Mouse (Mus musculus) intestine, embryonic 14.5 days (tissue): ENCODE results near the gene Vps11. TPM values are rescaled to one million over a fixed set of nuclear protein-coding genes. Genes with fewer than 3 reads are reported as not detected.
"Not testable (repeated sequence)": the region's sequence is repeated elsewhere in the genome, so short reads cannot be mapped to it uniquely, and the experiment has no call there.

Experiments
- ATAC-seq: fragments of 200-750 bp; cut with Nextera tagmentation; replicated peaks from 2 replicates; pipeline ENCODE4 v1.8.0; 2017; ENCODE audit warnings: low read depth, moderate number of reproducible peaks, moderate TSS enrichment, moderate library complexity; ENCODE audit not compliant: low FRiP score, low TSS enrichment
- DNase-seq: peaks from one replicate; pipeline ENCODE4 v3.0.0-alpha.2; 2018; ENCODE audit warnings: low spot score
- H3K27ac ChIP-seq: fragments of 300-500 bp; sonication (generic); 2 replicates; pipeline ENCODE4 v1.5.1; 2014; ENCODE audit warnings: low read depth, mild to moderate bottlenecking, control low read depth
- H3K27me3 ChIP-seq: fragments of 300-500 bp; sonication (generic); replicated peaks from 2 replicates; pipeline ENCODE4 v1.6.1; 2014; ENCODE audit warnings: low read length, control low read depth; ENCODE audit not compliant: control insufficient read depth, insufficient read depth
- H3K36me3 ChIP-seq: fragments of 300-500 bp; sonication (generic); 2 replicates; pipeline ENCODE4 v1.6.1; 2014; ENCODE audit warnings: low read length, control low read depth; ENCODE audit not compliant: control insufficient read depth, insufficient read depth
- H3K4me1 ChIP-seq: fragments of 300-500 bp; sonication (generic); replicated peaks from 2 replicates; pipeline ENCODE4 v1.6.1; 2014; ENCODE audit warnings: low read length, control low read depth, mixed read lengths; ENCODE audit not compliant: control insufficient read depth, insufficient read depth
- H3K4me2 ChIP-seq: fragments of 300-500 bp; sonication (generic); 2 replicates; pipeline ENCODE4 v1.6.1; 2014; ENCODE audit warnings: low read length
- H3K4me3 ChIP-seq: fragments of 300-500 bp; sonication (generic); 2 replicates; pipeline ENCODE4 v1.5.1; 2014; ENCODE audit warnings: low read depth, low read length, control low read depth, mixed read lengths
- H3K9ac ChIP-seq: fragments of 300-500 bp; sonication (generic); 2 replicates; pipeline ENCODE4 v1.6.1; 2014; ENCODE audit warnings: mild to moderate bottlenecking, low read length
- H3K9me3 ChIP-seq: fragments of 300-500 bp; sonication (generic); 2 replicates; pipeline ENCODE4 v1.6.1; 2016; ENCODE audit warnings: low read length, control low read depth; ENCODE audit not compliant: control insufficient read depth
- WGBS: fragments of 180-500 bp; shearing (Covaris S2); extraction: QIAGEN DNeasy Blood & Tissue Kit; methylation state at CpG from one replicate; pipeline ENCODE4 v1.1.7; 2014; 5-methylcytosine and 5-hydroxymethylcytosine counted together
- microRNA-seq: library from miRNA; unstranded; fragments of <30 nt; microRNA quantifications from one replicate; pipeline ENCODE4, GENCODE M21; 2016
- polyA plus RNA-seq: library from polyadenylated mRNA; unstranded; fragments of >200 nt; fragmentation: Nextera tagmentation; extraction: Ambion mirVana; gene quantifications from 2 replicates; pipeline ENCODE4 v1.2.1, GENCODE M21; 2014

The Vps11 gene
- polyA plus RNA-seq, 1 experiment from 2014 or later, result 25.3 TPM

GRCm38 (mm10) chr9:44310750-44311135 is 50.7 kb downstream of the Vps11 start:
- ATAC-seq, result no peak
- no peak overlapping the region for H3K9ac ChIP-seq
- 40% methylated on average over 10 of the region's 10 CpGs for WGBS

GRCm38 (mm10) chr9:44309756-44310155 is 51.7 kb downstream of the Vps11 start:
- no peak for ATAC-seq
- Histone ChIP-seq H3K4me1 (peaks cover 13% of the 10 kb centered on the region), H3K27me3 (no peaks in the 10 kb centered on the region), H3K4me3 (no peak overlapping the region), H3K9ac (no peak overlapping the region), H3K9me3 (no peaks in the 10 kb centered on the region), H3K4me2 (no peak overlapping the region), H3K36me3 (peaks cover 11% of the 10 kb centered on the region; the same call in 1 of the 2 replicates), H3K27ac (no peak overlapping the region)
- WGBS, result 59% methylated on average over 3 of the region's 3 CpGs
- DNase-seq, result no peak

More at GRCm38 (mm10) chr9:44310750-44311135, 50.7 kb downstream of the Vps11 start:
- H3K4me3 ChIP-seq, result no peak overlapping the region
- H3K27me3 ChIP-seq, result no peaks in the 10 kb centered on the region
- H3K4me1 ChIP-seq, result peaks cover 10% of the 10 kb centered on the region; the same call in 1 of the 2 replicates
- H3K27ac ChIP-seq, result peak overlapping the region; percentile 49; the same call in 1 of the 2 replicates
- peak overlapping the region; percentile 42 for H3K4me2 ChIP-seq
- peaks cover 21% of the 10 kb centered on the region for H3K36me3 ChIP-seq
- peak; percentile 54 for DNase-seq
- no peaks in the 10 kb centered on the region for H3K9me3 ChIP-seq

GRCm38 (mm10) chr9:44307248-44307647 is 54.2 kb downstream of the Vps11 start:
- no peak for DNase-seq
- Histone ChIP-seq H3K4me3 (no peak overlapping the region), H3K4me1 (peaks cover 15% of the 10 kb centered on the region), H3K27ac (no peak overlapping the region), H3K36me3 (0 out of 2 replicates have a peak, but pooled peaks cover 9% of the 10 kb centered on the region), H3K9me3 (no peaks in the 10 kb centered on the region), H3K4me2 (no peak overlapping the region), H3K27me3 (no peaks in the 10 kb centered on the region), H3K9ac (no peak overlapping the region)
- 75% methylated on average over 2 of the region's 2 CpGs for WGBS
- no peak for ATAC-seq

GRCm38 (mm10) chr9:44306532-44306931 is 54.9 kb downstream of the Vps11 start:
- ATAC-seq, result no peak
- Histone ChIP-seq H3K9ac (no peak overlapping the region), H3K27me3 (no peaks in the 10 kb centered on the region), H3K4me3 (no peak overlapping the region), H3K9me3 (no peaks in the 10 kb centered on the region), H3K36me3 (0 out of 2 replicates have a peak, but pooled peaks cover 16% of the 10 kb centered on the region), H3K27ac (no peak overlapping the region), H3K4me1 (peaks cover 13% of the 10 kb centered on the region), H3K4me2 (no peak overlapping the region)
- 85% methylated on average over 6 of the region's 6 CpGs for WGBS
- no peak for DNase-seq

GRCm38 (mm10) chr9:44305466-44306079 is 55.9 kb downstream of the Vps11 start, which contains the start of gene Hinfp:
Gene Hinfp (minus strand): TSS chr9:44305671.
- H3K4me1 ChIP-seq, result peaks cover 5% of the 10 kb centered on the region
- peak within 1 kb of the TSS; percentile 72 for H3K4me2 ChIP-seq
- ATAC-seq (peak; percentile 100), DNase-seq (peak; percentile 95)
- WGBS, result 1% methylated on average over 53 of the region's 54 CpGs
- H3K27ac ChIP-seq, result peak within 1 kb of the TSS; percentile 69
- no peaks in the 10 kb centered on the region for H3K27me3 ChIP-seq
- H3K4me3 ChIP-seq, result peak within 1 kb of the TSS; percentile 98
- H3K9ac ChIP-seq, result peak within 1 kb of the TSS; percentile 96
- no peaks in the 10 kb centered on the region for H3K9me3 ChIP-seq
- peaks cover 26% of the 10 kb centered on the region for H3K36me3 ChIP-seq

GRCm38 (mm10) chr9:44300001-44300400 is 61.5 kb downstream of the Vps11 start:
- ATAC-seq, H3K27ac ChIP-seq, H3K9me3 ChIP-seq, H3K4me3 ChIP-seq, H3K9ac ChIP-seq, H3K4me2 ChIP-seq, DNase-seq, H3K27me3 ChIP-seq, H3K4me1 ChIP-seq: not testable (repeated sequence)
- 93% methylated on average over 3 of the region's 3 CpGs for WGBS
- H3K36me3 ChIP-seq, result peaks cover 76% of the 10 kb centered on the region

Small RNA genes within 50 kb of the gene (microRNA-seq; reads per million reads assigned to microRNA genes)
- not detected for gene Gm44335
- gene Mir7085, result 0.25 reads per million

Other genes with a start within 250 kb of the Vps11 start
- 0.14 and 0.36 TPM in 2 replicates for gene Gm49380, start 248.2 kb downstream of the Vps11 start, polyA plus RNA-seq
- gene Rnf26, start 248.2 kb downstream of the Vps11 start, polyA plus RNA-seq, result 70.2 and 75.7 TPM in 2 replicates
- 47.9 and 49.7 TPM in 2 replicates for gene Mcam, start 227.2 kb downstream of the Vps11 start, polyA plus RNA-seq
- 18.1 and 19.9 TPM in 2 replicates for gene Cbl, start 127.6 kb downstream of the Vps11 start, polyA plus RNA-seq
- gene Ccdc153, start 121.0 kb downstream of the Vps11 start, polyA plus RNA-seq, result not detected in 2 replicates
- gene Pdzd3, start 110.2 kb downstream of the Vps11 start, polyA plus RNA-seq, result 3.1 TPM in 2 replicates
- 6.3 and 7.0 TPM in 2 replicates for gene Nlrx1, start 93.1 kb downstream of the Vps11 start, polyA plus RNA-seq
- 3.6 and 4.1 TPM in 2 replicates for gene Abcg4, start 73.1 kb downstream of the Vps11 start, polyA plus RNA-seq
- gene Hinfp, start 56.0 kb downstream of the Vps11 start, polyA plus RNA-seq, result 18.5 and 22.9 TPM in 2 replicates
- 5.7 and 5.8 TPM in 2 replicates for gene C2cd2l, start 41.4 kb downstream of the Vps11 start, polyA plus RNA-seq
- 45.4 and 46.2 TPM in 2 replicates for gene Dpagt1, start 35.7 kb downstream of the Vps11 start, polyA plus RNA-seq
- 302 and 311 TPM in 2 replicates for gene H2afx, start 27.0 kb downstream of the Vps11 start, polyA plus RNA-seq
- gene Hmbs, start 17.4 kb downstream of the Vps11 start, polyA plus RNA-seq, result 122 and 128 TPM in 2 replicates
- 28.4 and 37.0 TPM in 2 replicates for gene Hyou1, start 17.8 kb upstream of the Vps11 start, polyA plus RNA-seq
- gene Slc37a4, start 35.2 kb upstream of the Vps11 start, polyA plus RNA-seq, result 37.8 and 38.1 TPM in 2 replicates
- 2,858 and 3,005 TPM in 2 replicates for gene Rps25, start 45.5 kb upstream of the Vps11 start, polyA plus RNA-seq
- gene Trappc4, start 45.9 kb upstream of the Vps11 start, polyA plus RNA-seq, result 113 and 120 TPM in 2 replicates
- 27.1 and 29.3 TPM in 2 replicates for gene Ccdc84, start 56.9 kb upstream of the Vps11 start, polyA plus RNA-seq
- gene Foxr1, start 79.5 kb upstream of the Vps11 start, polyA plus RNA-seq, result not detected in 2 replicates
- gene Upk2, start 93.3 kb upstream of the Vps11 start, polyA plus RNA-seq, result 2.1 and 2.3 TPM in 2 replicates
- gene Bcl9l, start 121.2 kb upstream of the Vps11 start, polyA plus RNA-seq, result 10.2 TPM in 2 replicates
- 0.82 and 0.89 TPM in 2 replicates for gene Cxcr5, start 200.2 kb upstream of the Vps11 start, polyA plus RNA-seq
- gene Ddx6, start 243.2 kb upstream of the Vps11 start, polyA plus RNA-seq, result 17.6 and 17.8 TPM in 2 replicates